Mouse (Mus musculus): ENCODE measurements at regions not wholly inside any gene's neighbourhood (a gene's known extent, or its start where the extent isn't known, plus 50 kb on each side); places are given as distances from the start of the nearest gene placed in this dataset.
A peak's percentile ranks its signal among the peaks of the same experiment; 100 is the strongest.

DNA sequence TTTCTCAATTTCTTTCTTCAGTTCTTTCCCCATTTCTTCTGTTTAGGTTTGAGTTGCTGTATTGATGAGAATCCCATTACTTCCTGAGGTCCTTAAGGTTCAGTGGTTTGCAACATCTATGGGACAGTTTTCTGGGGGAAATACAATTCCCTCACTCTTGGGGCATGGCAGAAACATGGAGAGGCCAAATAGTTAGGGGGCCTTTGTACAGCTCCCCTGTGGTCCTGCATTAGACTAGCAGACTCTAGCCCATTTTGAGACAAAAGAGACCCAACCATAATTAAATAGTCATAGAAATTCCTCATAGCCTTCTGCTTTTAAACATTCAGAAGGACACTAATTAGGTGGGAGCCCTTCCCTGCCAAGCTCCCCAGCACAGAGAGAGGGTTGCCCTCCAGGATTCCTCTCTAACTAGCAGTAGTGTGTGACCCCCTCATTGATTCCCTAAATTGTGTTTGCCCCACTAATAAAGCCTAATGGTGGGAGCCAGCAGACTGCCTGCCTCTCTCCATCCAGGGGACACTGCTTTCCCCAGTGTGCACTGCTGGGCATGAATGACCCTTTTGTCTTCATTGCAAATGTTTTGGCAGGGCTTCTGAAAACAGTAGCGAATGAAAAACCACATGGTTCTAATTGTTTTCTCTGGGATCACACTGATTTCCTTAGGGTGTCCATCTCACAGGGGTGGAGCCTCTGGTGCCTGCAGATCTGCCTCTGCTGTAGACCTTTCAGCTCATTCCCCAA, 529.0 kb upstream of the Cdh11 start:
- peak; percentile 96 for ATAC-seq
- H3K36me3 ChIP-seq (ENCODE audit: control insufficient read depth, insufficient read depth, low read length): no peaks in the 10 kb centered on the region
- H3K9me3 ChIP-seq (ENCODE audit: control insufficient read depth, low read length): no peaks in the 10 kb centered on the region
- 3% methylated on average over 1 of the region's 1 CpGs for WGBS
- no peak overlapping the region for H3K9ac ChIP-seq (ENCODE audit: low read depth, low read length)
- no peak overlapping the region for H3K27ac ChIP-seq (ENCODE audit: low read depth, low read length)
- no peaks in the 10 kb centered on the region for H3K4me1 ChIP-seq (ENCODE audit: control insufficient read depth, insufficient read depth, low read depth, low read length)
- H3K4me3 ChIP-seq (ENCODE audit: low read length): no peak overlapping the region
- H3K4me2 ChIP-seq (ENCODE audit: low read length): no peak overlapping the region
- H3K27me3 ChIP-seq (replicated peaks; ENCODE audit: control insufficient read depth, insufficient read depth, low read length): peaks cover 2% of the 10 kb centered on the region; the same call in 1 of the 2 replicates

- Histone ChIP-seq H3K4me3 (ENCODE audit: low read length) (no peak overlapping the region), H3K36me3 (ENCODE audit: control insufficient read depth, insufficient read depth, low read length) (no peaks in the 10 kb centered on the region)
Observed at GRCm38 (mm10) chr8:103315742-103316141, 530.3 kb upstream of the Cdh11 start.

GRCm38 (mm10) chr8:103316691-103317091, 531.2 kb upstream of the Cdh11 start:
- 0 out of 2 replicates have a peak, but pooled peaks have one; percentile 13 for ATAC-seq
- Histone ChIP-seq H3K4me2 (ENCODE audit: low read length) (no peak overlapping the region), H3K4me1 (ENCODE audit: control insufficient read depth, insufficient read depth, low read depth, low read length) (no peaks in the 10 kb centered on the region), H3K27me3 (replicated peaks; ENCODE audit: control insufficient read depth, insufficient read depth, low read length) (peaks cover 2% of the 10 kb centered on the region; the same call in 1 of the 2 replicates), H3K9me3 (ENCODE audit: control insufficient read depth, low read length) (no peaks in the 10 kb centered on the region), H3K36me3 (ENCODE audit: control insufficient read depth, insufficient read depth, low read length) (no peaks in the 10 kb centered on the region), H3K9ac (ENCODE audit: low read depth, low read length) (no peak overlapping the region), H3K27ac (ENCODE audit: low read depth, low read length) (no peak overlapping the region), H3K4me3 (ENCODE audit: low read length) (no peak overlapping the region)
- WGBS: 37% methylated on average over 5 of the region's 5 CpGs

More at GRCm38 (mm10) chr8:103315742-103316141, 530.3 kb upstream of the Cdh11 start:
- Histone ChIP-seq H3K9ac (ENCODE audit: low read depth, low read length) (no peak overlapping the region), H3K4me2 (ENCODE audit: low read length) (no peak overlapping the region), H3K9me3 (ENCODE audit: control insufficient read depth, low read length) (no peaks in the 10 kb centered on the region), H3K27me3 (replicated peaks; ENCODE audit: control insufficient read depth, insufficient read depth, low read length) (peaks cover 2% of the 10 kb centered on the region; the same call in 1 of the 2 replicates), H3K27ac (ENCODE audit: low read depth, low read length) (no peak overlapping the region), H3K4me1 (ENCODE audit: control insufficient read depth, insufficient read depth, low read depth, low read length) (no peaks in the 10 kb centered on the region)
- ATAC-seq: no peak
- 86% methylated on average over 1 of the region's 1 CpGs for WGBS

DNA sequence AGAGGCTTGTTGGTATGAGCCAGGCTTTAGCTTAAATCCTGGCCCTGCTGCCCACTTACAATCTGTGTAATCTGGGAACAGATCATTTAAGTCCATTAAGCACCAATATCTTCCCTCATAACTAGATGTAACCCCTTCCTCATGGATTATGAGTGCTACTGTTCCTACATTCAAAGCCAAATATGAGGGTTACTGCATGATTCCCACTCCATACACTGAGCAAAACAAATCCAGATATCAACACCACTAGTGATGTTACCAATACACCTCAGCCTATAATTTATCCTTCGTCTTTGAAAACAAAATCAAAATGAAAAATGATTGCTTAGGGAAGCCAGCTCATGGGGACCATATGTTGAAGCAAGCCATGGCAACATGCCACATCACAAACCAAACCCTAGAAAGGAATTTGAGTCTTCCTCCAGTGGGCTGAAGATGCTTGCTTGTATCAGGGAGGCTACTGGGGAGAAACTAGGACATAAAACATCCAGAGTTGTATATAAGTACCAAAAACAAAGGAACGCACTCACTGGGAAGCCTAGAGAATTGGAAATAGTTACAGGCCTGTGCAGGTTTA, 531.8 kb upstream of the Cdh11 start:
- 92% methylated on average over 2 of the region's 2 CpGs for WGBS
- H3K4me2 ChIP-seq (ENCODE audit: low read length): no peak overlapping the region
- no peak for ATAC-seq

GRCm38 (mm10) chr8:103324016-103324665, 538.7 kb upstream of the Cdh11 start:
- H3K9ac ChIP-seq (ENCODE audit: low read depth, low read length): no peak overlapping the region
- no peaks in the 10 kb centered on the region for H3K9me3 ChIP-seq (ENCODE audit: control insufficient read depth, low read length)
- H3K4me1 ChIP-seq (ENCODE audit: control insufficient read depth, insufficient read depth, low read depth, low read length): no peaks in the 10 kb centered on the region
- H3K27me3 ChIP-seq (replicated peaks; ENCODE audit: control insufficient read depth, insufficient read depth, low read length): no peaks in the 10 kb centered on the region
- H3K4me3 ChIP-seq (ENCODE audit: low read length): no peak overlapping the region
- ATAC-seq: no peak
- H3K4me2 ChIP-seq (ENCODE audit: low read length): no peak overlapping the region
- H3K36me3 ChIP-seq (ENCODE audit: control insufficient read depth, insufficient read depth, low read length): no peaks in the 10 kb centered on the region
- no peak overlapping the region for H3K27ac ChIP-seq (ENCODE audit: low read depth, low read length)

More for the DNA sequence above, 531.8 kb upstream of the Cdh11 start:
- no peak overlapping the region for H3K27ac ChIP-seq (ENCODE audit: low read depth, low read length)
- no peaks in the 10 kb centered on the region for H3K9me3 ChIP-seq (ENCODE audit: control insufficient read depth, low read length)
- H3K4me3 ChIP-seq (ENCODE audit: low read length): no peak overlapping the region
- no peaks in the 10 kb centered on the region for H3K4me1 ChIP-seq (ENCODE audit: control insufficient read depth, insufficient read depth, low read depth, low read length)
- H3K36me3 ChIP-seq (ENCODE audit: control insufficient read depth, insufficient read depth, low read length): no peaks in the 10 kb centered on the region
- H3K27me3 ChIP-seq (replicated peaks; ENCODE audit: control insufficient read depth, insufficient read depth, low read length): peaks cover 2% of the 10 kb centered on the region; the same call in 1 of the 2 replicates
- H3K9ac ChIP-seq (ENCODE audit: low read depth, low read length): no peak overlapping the region

DNA sequence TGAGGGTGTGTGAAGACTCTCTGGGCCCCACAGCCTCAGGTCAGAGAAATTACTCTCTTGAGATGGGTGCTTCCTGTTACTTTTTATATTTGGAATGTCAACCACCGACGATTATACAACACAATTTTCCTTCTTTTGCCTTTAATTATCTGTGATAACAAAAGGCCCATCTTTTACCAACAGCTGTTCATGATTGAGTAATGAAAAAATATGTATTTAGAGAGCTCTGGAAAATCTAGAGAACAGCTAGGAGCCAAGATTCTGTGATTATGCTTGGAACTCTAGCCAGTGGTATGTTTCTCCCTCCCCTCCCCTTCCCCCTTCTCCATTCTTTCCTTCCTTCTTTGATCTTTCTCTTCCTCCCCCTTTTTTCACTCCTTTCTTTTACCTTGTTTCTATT, 546.0 kb upstream of the Cdh11 start:
- Histone ChIP-seq H3K36me3 (ENCODE audit: control insufficient read depth, insufficient read depth, low read length) (no peaks in the 10 kb centered on the region), H3K4me3 (ENCODE audit: low read length) (no peak overlapping the region), H3K9me3 (ENCODE audit: control insufficient read depth, low read length) (no peaks in the 10 kb centered on the region), H3K4me1 (ENCODE audit: control insufficient read depth, insufficient read depth, low read depth, low read length) (no peaks in the 10 kb centered on the region), H3K4me2 (ENCODE audit: low read length) (no peak overlapping the region), H3K27me3 (replicated peaks; ENCODE audit: control insufficient read depth, insufficient read depth, low read length) (no peaks in the 10 kb centered on the region; the same call in 1 of the 2 replicates), H3K9ac (ENCODE audit: low read depth, low read length) (no peak overlapping the region), H3K27ac (ENCODE audit: low read depth, low read length) (no peak overlapping the region)
- WGBS: 88% methylated on average over 2 of the region's 2 CpGs
- ATAC-seq: no peak

DNA sequence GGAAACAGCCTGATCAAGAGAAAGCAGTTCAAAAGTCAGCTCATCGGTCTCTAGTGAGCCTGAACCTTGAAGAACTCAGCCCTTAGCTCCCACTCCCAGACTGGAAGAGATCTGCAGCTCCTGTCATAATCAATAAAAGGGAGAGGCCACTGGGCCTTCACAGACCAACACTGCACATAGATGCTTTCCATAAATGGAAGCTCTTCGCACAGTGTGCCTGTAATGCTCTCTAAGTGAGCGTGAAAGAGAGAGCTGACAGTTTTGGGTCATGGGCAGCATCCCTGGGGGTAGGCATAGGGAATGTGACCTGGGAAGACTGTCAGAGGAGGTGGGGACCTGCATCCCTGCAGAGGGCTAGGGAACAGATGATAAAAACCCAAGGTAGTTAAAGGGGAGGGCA, 551.9 kb upstream of the Cdh11 start:
- Histone ChIP-seq H3K9me3 (ENCODE audit: control insufficient read depth, low read length) (no peaks in the 10 kb centered on the region), H3K9ac (ENCODE audit: low read depth, low read length) (no peak overlapping the region), H3K36me3 (ENCODE audit: control insufficient read depth, insufficient read depth, low read length) (no peaks in the 10 kb centered on the region), H3K27me3 (replicated peaks; ENCODE audit: control insufficient read depth, insufficient read depth, low read length) (no peaks in the 10 kb centered on the region), H3K4me3 (ENCODE audit: low read length) (no peak overlapping the region), H3K4me1 (ENCODE audit: control insufficient read depth, insufficient read depth, low read depth, low read length) (no peaks in the 10 kb centered on the region), H3K4me2 (ENCODE audit: low read length) (no peak overlapping the region), H3K27ac (ENCODE audit: low read depth, low read length) (no peak overlapping the region)
- WGBS: 94% methylated on average over 3 of the region's 3 CpGs
- no peak for ATAC-seq

GRCm38 (mm10) chr8:103339042-103339441, 553.6 kb upstream of the Cdh11 start:
- 96% methylated on average over 2 of the region's 2 CpGs for WGBS
- H3K9ac ChIP-seq (ENCODE audit: low read depth, low read length): no peak overlapping the region
- no peaks in the 10 kb centered on the region for H3K36me3 ChIP-seq (ENCODE audit: control insufficient read depth, insufficient read depth, low read length)
- no peak overlapping the region for H3K4me3 ChIP-seq (ENCODE audit: low read length)
- H3K27ac ChIP-seq (ENCODE audit: low read depth, low read length): no peak overlapping the region
- H3K4me1 ChIP-seq (ENCODE audit: control insufficient read depth, insufficient read depth, low read depth, low read length): no peaks in the 10 kb centered on the region
- H3K9me3 ChIP-seq (ENCODE audit: control insufficient read depth, low read length): no peaks in the 10 kb centered on the region
- ATAC-seq: no peak
- H3K4me2 ChIP-seq (ENCODE audit: low read length): no peak overlapping the region
- H3K27me3 ChIP-seq (replicated peaks; ENCODE audit: control insufficient read depth, insufficient read depth, low read length): no peaks in the 10 kb centered on the region

DNA sequence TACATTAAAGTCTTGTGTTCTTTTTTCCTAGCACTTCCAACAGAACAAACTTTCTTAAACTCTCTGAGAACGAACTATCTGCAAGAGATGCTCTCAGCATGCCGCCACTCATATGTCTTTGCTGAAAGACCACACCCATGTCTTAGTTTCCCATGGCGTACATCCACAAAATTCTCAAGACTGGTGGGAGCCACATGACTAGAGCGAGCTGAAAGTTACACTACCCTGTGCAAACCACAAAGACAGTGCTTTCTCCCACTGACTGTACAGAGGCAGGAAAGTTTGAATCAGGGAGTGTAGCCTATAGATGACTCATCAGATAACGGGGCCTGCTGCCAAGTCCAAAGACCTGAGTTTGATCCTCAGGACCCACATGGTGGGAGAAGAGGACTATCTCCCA, 554.5 kb upstream of the Cdh11 start:
- H3K36me3 ChIP-seq (ENCODE audit: control insufficient read depth, insufficient read depth, low read length): no peaks in the 10 kb centered on the region
- H3K4me1 ChIP-seq (ENCODE audit: control insufficient read depth, insufficient read depth, low read depth, low read length): no peaks in the 10 kb centered on the region
- H3K27ac ChIP-seq (ENCODE audit: low read depth, low read length): no peak overlapping the region
- H3K27me3 ChIP-seq (replicated peaks; ENCODE audit: control insufficient read depth, insufficient read depth, low read length): no peaks in the 10 kb centered on the region
- H3K9ac ChIP-seq (ENCODE audit: low read depth, low read length): no peak overlapping the region
- ATAC-seq: no peak
- H3K9me3 ChIP-seq (ENCODE audit: control insufficient read depth, low read length): no peaks in the 10 kb centered on the region
- WGBS: 88% methylated on average over 5 of the region's 5 CpGs
- no peak overlapping the region for H3K4me2 ChIP-seq (ENCODE audit: low read length)
- no peak overlapping the region for H3K4me3 ChIP-seq (ENCODE audit: low read length)

Data from hindbrain, embryonic 16.5 days (tissue).